Mouse (Mus musculus): ENCODE results near the gene Pafah1b1. TPM values are rescaled to one million over a fixed set of nuclear protein-coding genes. Genes with fewer than 3 reads are reported as not detected.
A peak's percentile ranks its signal among the peaks of the same experiment; 100 is the strongest.

Pafah1b1 gene
- polyA plus RNA-seq, 1 experiment from 2014 or later: 52.3 TPM

GRCm38 (mm10) chr11:74667582-74668010, 56.9 kb downstream of the Pafah1b1 start:
- no peaks in the 10 kb centered on the region for H3K9me3 ChIP-seq
- 98% methylated on average over 13 of the region's 13 CpGs for WGBS
- no peaks in the 10 kb centered on the region for H3K27me3 ChIP-seq (replicated peaks; ENCODE audit: low read depth, poor library complexity, severe bottlenecking)
- DNase-seq (ENCODE audit: low spot score): no peak
- H3K4me3 ChIP-seq: no peak overlapping the region
- no peaks in the 10 kb centered on the region; the same call in 1 of the 2 replicates for H3K4me1 ChIP-seq
- no peak overlapping the region for H3K27ac ChIP-seq (replicated peaks)
- H3K36me3 ChIP-seq (replicated peaks): peaks cover 82% of the 10 kb centered on the region

GRCm38 (mm10) chr11:74666776-74667581, 57.5 kb downstream of the Pafah1b1 start:
- H3K27ac ChIP-seq (replicated peaks): no peak overlapping the region
- peaks cover 88% of the 10 kb centered on the region for H3K36me3 ChIP-seq (replicated peaks)
- H3K4me3 ChIP-seq: no peak overlapping the region
- H3K27me3 ChIP-seq (replicated peaks; ENCODE audit: low read depth, poor library complexity, severe bottlenecking): no peaks in the 10 kb centered on the region
- DNase-seq (ENCODE audit: low spot score): no peak
- WGBS: 95% methylated on average over 14 of the region's 14 CpGs
- H3K9me3 ChIP-seq: no peaks in the 10 kb centered on the region
- H3K4me1 ChIP-seq: no peaks in the 10 kb centered on the region; the same call in 1 of the 2 replicates

DNA sequence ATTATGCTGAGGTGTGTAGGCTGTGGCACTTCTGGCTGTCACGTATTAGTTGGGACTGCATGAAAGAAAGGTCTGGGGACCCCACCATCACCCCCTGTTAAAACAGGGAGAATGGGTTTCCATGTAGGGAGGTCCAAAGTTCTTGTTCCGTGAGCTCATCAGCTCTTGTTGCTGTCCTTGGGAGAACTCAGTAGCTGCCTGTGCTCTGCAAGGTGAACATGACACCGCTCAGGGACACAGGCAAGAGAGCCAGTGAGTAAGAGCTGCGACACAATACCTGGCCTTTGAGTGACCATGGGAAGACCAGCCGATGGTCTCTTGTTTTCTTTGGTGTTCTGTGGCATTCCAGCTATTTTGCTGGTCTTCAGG, 58.2 kb downstream of the Pafah1b1 start:
- no peaks in the 10 kb centered on the region; the same call in 1 of the 2 replicates for H3K4me1 ChIP-seq
- H3K27ac ChIP-seq (replicated peaks): no peak overlapping the region
- no peaks in the 10 kb centered on the region for H3K27me3 ChIP-seq (replicated peaks; ENCODE audit: low read depth, poor library complexity, severe bottlenecking)
- 92% methylated on average over 5 of the region's 5 CpGs for whole genome bisulfite sequencing
- H3K36me3 ChIP-seq (replicated peaks): peaks cover 95% of the 10 kb centered on the region
- H3K4me3 ChIP-seq: no peak overlapping the region
- no peak for DNase-seq (ENCODE audit: low spot score)
- H3K9me3 ChIP-seq: no peaks in the 10 kb centered on the region

DNA sequence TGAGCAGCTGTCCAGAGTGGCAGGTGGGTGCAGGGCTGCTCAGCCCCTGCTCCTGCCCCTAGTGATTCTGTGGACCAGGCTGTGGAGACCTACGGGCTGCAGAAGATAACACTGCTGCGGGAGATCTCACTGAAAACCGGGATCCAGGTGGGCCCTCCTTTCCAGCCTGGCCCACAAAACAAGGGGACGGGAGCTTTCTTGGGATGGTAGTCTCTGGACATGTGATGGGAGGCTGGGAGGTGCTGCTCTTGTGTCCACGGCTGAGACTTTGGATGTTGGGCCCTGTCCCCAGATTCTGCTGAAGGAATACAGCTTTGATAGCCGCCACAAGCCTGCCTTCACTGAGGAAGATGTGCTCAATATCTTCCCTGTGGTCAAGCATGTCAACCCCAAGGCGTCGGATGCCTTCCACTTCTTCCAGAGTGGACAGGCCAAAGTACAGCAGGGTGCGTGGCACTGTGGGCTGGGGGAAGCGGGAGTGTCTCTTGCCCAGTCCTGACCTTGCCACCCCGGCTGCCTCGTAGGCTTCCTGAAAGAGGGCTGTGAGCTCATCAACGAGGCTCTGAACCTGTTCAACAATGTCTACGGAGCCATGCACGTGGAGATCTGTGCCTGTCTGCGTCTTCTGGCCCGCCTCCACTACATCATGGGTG, 58.7 kb downstream of the Pafah1b1 start:
- Histone ChIP-seq H3K27ac (replicated peaks) (no peak overlapping the region), H3K36me3 (replicated peaks) (peaks cover 100% of the 10 kb centered on the region), H3K4me3 (no peak overlapping the region), H3K27me3 (replicated peaks; ENCODE audit: low read depth, poor library complexity, severe bottlenecking) (no peaks in the 10 kb centered on the region), H3K4me1 (no peaks in the 10 kb centered on the region; the same call in 1 of the 2 replicates), H3K9me3 (no peaks in the 10 kb centered on the region)
- 94% methylated on average over 17 of the region's 17 CpGs for WGBS
- no peak for DNase-seq (ENCODE audit: low spot score)

DNA sequence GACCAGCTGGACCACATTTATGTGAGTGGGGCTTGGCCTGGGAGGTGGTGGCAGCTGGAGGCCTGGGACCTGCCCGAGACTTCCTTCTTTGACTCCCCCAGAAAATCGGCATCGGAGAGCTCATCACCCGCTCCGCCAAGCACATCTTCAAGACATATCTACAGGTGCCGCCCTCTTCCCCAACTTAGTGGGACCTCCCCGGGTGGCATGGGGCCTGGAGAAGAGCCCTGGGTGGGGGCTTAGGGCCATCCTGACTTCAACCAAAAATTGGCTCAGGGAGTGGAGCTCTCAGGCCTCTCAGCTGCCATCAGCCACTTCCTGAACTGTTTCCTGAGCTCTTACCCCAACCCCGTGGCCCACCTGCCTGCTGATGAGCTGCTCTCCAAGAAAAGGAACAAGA, 59.6 kb downstream of the Pafah1b1 start:
- Histone ChIP-seq H3K9me3 (no peaks in the 10 kb centered on the region), H3K27ac (replicated peaks) (no peak overlapping the region), H3K4me1 (no peaks in the 10 kb centered on the region), H3K36me3 (replicated peaks) (peaks cover 100% of the 10 kb centered on the region), H3K4me3 (no peak overlapping the region), H3K27me3 (replicated peaks; ENCODE audit: low read depth, poor library complexity, severe bottlenecking) (no peaks in the 10 kb centered on the region)
- DNase-seq (ENCODE audit: low spot score): no peak
- WGBS: 95% methylated on average over 8 of the region's 8 CpGs

- no peaks in the 10 kb centered on the region for H3K4me1 ChIP-seq
- H3K9me3 ChIP-seq: no peaks in the 10 kb centered on the region
- H3K36me3 ChIP-seq (replicated peaks): peaks cover 100% of the 10 kb centered on the region
- WGBS: 84% methylated on average over 3 of the region's 3 CpGs
- H3K4me3 ChIP-seq: no peak overlapping the region
- no peaks in the 10 kb centered on the region for H3K27me3 ChIP-seq (replicated peaks; ENCODE audit: low read depth, poor library complexity, severe bottlenecking)
- DNase-seq (ENCODE audit: low spot score): no peak
- H3K27ac ChIP-seq (replicated peaks): no peak overlapping the region
Observed at GRCm38 (mm10) chr11:74664279-74664678, 60.2 kb downstream of the Pafah1b1 start.

- no peaks in the 10 kb centered on the region for H3K27me3 ChIP-seq (replicated peaks; ENCODE audit: low read depth, poor library complexity, severe bottlenecking)
- peaks cover 100% of the 10 kb centered on the region for H3K36me3 ChIP-seq (replicated peaks)
- 90% methylated on average over 6 of the region's 6 CpGs for WGBS
- no peak overlapping the region for H3K27ac ChIP-seq (replicated peaks)
- DNase-seq (ENCODE audit: low spot score): no peak
- no peaks in the 10 kb centered on the region for H3K4me1 ChIP-seq
- peaks cover 7% of the 10 kb centered on the region for H3K9me3 ChIP-seq
- no peak overlapping the region for H3K4me3 ChIP-seq
Observed at GRCm38 (mm10) chr11:74662221-74662620, 62.2 kb downstream of the Pafah1b1 start.

- Histone ChIP-seq H3K9me3 (peaks cover 7% of the 10 kb centered on the region), H3K27ac (replicated peaks) (no peak overlapping the region), H3K4me3 (no peak overlapping the region), H3K36me3 (replicated peaks) (peaks cover 100% of the 10 kb centered on the region), H3K4me1 (no peaks in the 10 kb centered on the region), H3K27me3 (replicated peaks; ENCODE audit: low read depth, poor library complexity, severe bottlenecking) (no peaks in the 10 kb centered on the region)
- WGBS: 95% methylated on average over 19 of the region's 19 CpGs
- DNase-seq (ENCODE audit: low spot score): no peak
Observed at GRCm38 (mm10) chr11:74661641-74662040, 62.8 kb downstream of the Pafah1b1 start.

GRCm38 (mm10) chr11:74660336-74660735, 64.1 kb downstream of the Pafah1b1 start:
- Histone ChIP-seq H3K36me3 (replicated peaks) (peaks cover 94% of the 10 kb centered on the region), H3K27ac (replicated peaks) (no peak overlapping the region), H3K27me3 (replicated peaks; ENCODE audit: low read depth, poor library complexity, severe bottlenecking) (no peaks in the 10 kb centered on the region), H3K4me3 (no peak overlapping the region), H3K9me3 (peaks cover 7% of the 10 kb centered on the region), H3K4me1 (no peaks in the 10 kb centered on the region)
- DNase-seq (ENCODE audit: low spot score): no peak
- WGBS: 94% methylated on average over 13 of the region's 13 CpGs

- Histone ChIP-seq H3K4me3 (no peak overlapping the region), H3K4me1 (peaks cover 29% of the 10 kb centered on the region), H3K9me3 (peaks cover 7% of the 10 kb centered on the region), H3K27me3 (replicated peaks; ENCODE audit: low read depth, poor library complexity, severe bottlenecking) (no peaks in the 10 kb centered on the region), H3K27ac (replicated peaks) (no peak overlapping the region), H3K36me3 (replicated peaks) (peaks cover 61% of the 10 kb centered on the region)
- 88% methylated on average over 3 of the region's 3 CpGs for WGBS
- no peak for DNase-seq (ENCODE audit: low spot score)
Observed at GRCm38 (mm10) chr11:74655941-74656340, 68.5 kb downstream of the Pafah1b1 start.

DNA sequence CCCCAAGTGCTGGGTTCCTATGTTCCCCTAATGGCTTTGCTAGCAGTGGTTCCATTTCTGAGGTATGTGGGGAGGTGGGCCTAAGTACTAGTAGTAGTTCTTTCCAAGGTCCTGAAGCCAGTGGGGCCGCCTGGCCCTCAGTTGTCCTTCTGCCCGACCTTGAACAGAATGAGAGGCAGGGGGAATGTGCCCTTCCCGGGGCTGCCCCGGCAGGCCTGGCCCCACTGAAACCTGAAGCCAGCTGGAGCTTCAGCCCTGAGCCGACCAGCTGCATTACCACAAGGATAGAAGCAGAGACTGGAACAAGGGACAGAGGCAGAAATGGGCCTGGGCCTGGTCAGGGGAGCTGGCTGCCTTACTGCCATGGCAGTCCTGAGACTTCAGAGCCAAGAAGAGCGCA, 71.1 kb downstream of the Pafah1b1 start:
- peaks cover 47% of the 10 kb centered on the region for H3K4me1 ChIP-seq
- 0 out of 2 replicates have a peak overlapping the region, but pooled peaks have one; percentile 15 for H3K27ac ChIP-seq (replicated peaks)
- 57% methylated on average over 6 of the region's 6 CpGs for WGBS

DNA sequence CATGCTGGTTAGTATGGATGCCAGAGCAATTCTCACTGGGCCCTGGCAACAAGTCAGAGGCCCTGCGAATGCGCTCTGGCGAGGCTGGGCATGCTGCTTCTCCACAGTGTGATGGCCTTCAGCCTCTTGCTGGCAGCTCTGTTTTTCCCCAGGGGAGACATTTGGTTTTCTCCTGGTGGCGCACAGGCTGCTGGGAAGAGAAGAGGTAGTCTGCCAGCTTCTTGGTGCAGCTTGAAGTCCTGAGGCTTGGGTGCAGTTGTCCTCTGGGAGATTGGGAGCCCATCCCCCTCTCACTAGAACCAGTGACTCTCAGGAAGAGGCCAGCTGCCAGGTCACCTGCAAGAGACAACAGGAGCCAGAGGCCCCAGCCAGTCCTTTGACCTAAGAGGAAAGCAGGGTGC, 71.7 kb downstream of the Pafah1b1 start:
- 0 out of 2 replicates have a peak, but pooled peaks cover under 1% of the 10 kb centered on the region for H3K9me3 ChIP-seq
- 87% methylated on average over 4 of the region's 4 CpGs for WGBS
- peaks cover 29% of the 10 kb centered on the region for H3K36me3 ChIP-seq (replicated peaks)
- H3K4me3 ChIP-seq: no peak overlapping the region
- peaks cover 50% of the 10 kb centered on the region for H3K4me1 ChIP-seq
- no peaks in the 10 kb centered on the region; the same call in 1 of the 2 replicates for H3K27me3 ChIP-seq (replicated peaks; ENCODE audit: low read depth, poor library complexity, severe bottlenecking)
- no peak for DNase-seq (ENCODE audit: low spot score)
- H3K27ac ChIP-seq (replicated peaks): no peak overlapping the region; the same call in 1 of the 2 replicates

More for the DNA sequence above, 71.1 kb downstream of the Pafah1b1 start:
- DNase-seq (ENCODE audit: low spot score): no peak
- Histone ChIP-seq H3K9me3 (peaks cover 6% of the 10 kb centered on the region), H3K36me3 (replicated peaks) (peaks cover 35% of the 10 kb centered on the region), H3K27me3 (replicated peaks; ENCODE audit: low read depth, poor library complexity, severe bottlenecking) (no peaks in the 10 kb centered on the region), H3K4me3 (no peak overlapping the region)

All from embryonic facial prominence, embryonic 10.5 days (tissue).